Mouse (Mus musculus) lung, postnatal 4 days (tissue): ENCODE data around the gene Tmem41a.
"Not testable (repeated sequence)": the region's sequence is repeated elsewhere in the genome, so short reads cannot be mapped to it uniquely, and the experiment has no call there.

ENCODE experiments used
- DNase-seq, 2 experiments: peaks; one replicate each; pipeline ENCODE4 v3.0.0; 2021

Gene Tmem41a

DNA sequence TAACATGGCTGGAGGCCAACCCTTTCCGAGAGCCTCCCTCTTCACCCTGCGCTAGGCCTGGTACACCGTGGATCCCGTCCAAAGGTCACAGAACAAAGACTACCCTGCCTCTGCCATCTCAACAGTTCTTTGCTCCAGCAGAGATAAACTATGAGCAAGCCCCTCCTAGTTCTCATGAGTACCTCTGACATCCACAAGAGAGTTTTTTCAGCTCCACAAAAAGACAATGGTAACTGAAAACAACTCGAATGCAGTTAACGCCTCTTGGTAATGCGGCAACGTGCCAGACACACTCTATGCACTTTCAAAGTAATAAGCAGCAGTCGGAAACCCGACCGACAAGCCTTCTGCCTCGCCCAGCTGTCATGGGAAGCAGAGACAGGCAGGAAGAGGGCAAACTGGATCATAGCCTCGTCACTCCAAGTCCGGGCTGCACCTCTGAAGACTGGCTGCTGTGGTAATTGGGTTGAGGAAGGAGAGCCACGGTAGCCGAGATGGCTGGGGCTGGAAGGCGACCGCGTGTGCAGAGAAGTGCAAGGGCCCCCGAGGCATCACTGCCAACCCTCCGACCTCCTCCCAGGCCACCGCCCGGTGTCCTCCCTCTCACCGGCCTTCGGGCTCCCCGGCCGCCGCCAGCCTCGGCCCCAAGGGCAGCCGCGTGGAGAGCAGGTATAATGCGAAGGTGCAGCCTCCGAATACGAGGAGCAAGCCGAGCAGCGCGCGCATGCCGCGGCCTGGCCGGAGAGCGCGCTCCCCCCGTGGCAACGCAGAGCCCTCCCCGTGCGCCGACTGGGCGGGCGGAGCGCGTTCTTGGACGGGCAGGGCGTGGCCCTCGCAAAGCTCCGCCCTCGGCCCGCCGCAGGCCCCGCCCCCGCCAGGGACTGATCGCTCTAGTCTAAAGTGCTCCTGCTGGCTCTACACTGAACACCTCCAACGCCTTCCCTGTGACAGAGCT is at the start of gene Tmem41a:
TSS of gene Tmem41a (minus strand) at position 792 of the 955 bp plus-strand sequence.
- DNase-seq, result peak; percentile 92 to 93

DNA sequence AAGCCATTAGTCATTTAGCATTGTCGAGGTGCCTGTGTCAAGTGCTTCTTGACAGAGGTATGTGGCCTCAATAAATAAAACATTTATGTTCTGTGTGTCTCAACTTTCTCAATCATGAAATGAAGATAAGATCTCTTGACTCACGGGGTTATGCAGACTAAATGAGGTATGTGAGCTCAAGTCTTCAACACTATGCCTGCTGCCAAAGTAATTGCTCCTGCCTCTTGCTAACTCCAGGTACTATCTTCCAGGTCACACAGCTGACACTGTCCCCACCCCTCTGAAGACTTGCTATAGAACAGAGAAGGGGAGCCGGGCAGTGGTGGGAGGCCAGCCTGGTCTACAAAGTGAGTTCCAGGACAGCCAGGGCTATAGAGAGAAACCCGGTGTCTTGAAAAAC is 49.0 kb upstream of the Tmem41a start:
- DNase-seq, result peak; percentile 25 to 28

DNA sequence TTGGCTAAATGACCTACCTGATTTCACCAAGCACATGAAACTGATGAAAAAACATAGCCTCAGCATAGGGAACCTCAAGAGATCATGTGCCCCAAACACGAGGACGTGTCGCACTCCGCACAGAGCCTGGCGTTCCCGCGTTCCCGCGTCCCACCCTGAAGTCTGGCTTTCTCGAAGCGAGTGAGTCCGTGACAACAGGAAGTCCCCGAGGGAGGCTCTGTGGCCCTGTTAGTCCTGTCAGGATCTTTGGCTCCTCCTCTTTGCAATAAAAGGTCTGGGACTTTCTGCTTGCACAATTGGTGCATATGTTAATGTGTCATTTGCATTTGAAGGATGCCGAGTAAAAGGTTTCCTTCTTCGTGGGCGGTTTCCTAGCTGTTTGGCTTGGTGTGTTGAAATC is 48.0 kb upstream of the Tmem41a start, which contains the start of gene Liph:
TSS of gene Liph (minus strand) at position 360 of the 400 bp plus-strand sequence.
- peak; percentile 52 to 60 for DNase-seq

DNA sequence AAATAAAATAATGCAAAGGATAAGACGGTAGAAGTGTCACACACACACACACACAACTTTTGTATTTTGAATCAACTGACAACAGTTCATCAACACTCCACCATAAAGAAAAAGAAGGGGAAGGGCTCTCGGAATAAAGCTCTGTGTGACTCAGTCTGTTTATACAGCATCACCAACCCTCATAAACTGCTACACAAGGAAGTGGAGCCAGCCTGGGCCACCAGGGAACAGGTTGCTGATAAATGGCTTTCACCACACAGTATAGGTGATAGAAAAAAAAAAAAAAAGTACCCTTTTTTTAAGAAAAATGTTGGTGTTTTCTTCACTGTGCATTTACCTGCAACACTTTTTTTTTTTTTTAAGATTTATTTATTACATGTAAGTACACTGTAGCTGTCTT is 44.4 kb upstream of the Tmem41a start:
- no peak for DNase-seq

DNA sequence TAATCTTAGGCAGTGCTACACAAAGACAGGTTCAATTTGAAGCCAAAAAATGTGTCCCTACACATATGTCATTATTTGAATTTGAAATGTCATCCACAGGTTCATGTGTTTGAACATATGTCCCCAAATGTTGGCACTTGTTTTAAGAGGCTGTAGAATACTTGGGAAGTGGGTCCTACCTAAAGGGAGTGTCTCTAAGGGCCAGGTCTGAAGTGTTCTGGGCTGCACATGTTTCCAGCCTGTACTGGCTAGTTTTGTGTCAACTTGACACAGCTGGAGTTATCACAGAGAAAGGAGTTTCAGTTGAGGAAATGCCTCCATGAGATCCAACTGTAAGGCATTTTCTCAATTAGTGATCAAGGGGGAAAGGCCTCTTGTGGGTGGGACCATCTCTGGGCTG is 43.5 kb upstream of the Tmem41a start:
- DNase-seq, result not testable (repeated sequence)

DNA sequence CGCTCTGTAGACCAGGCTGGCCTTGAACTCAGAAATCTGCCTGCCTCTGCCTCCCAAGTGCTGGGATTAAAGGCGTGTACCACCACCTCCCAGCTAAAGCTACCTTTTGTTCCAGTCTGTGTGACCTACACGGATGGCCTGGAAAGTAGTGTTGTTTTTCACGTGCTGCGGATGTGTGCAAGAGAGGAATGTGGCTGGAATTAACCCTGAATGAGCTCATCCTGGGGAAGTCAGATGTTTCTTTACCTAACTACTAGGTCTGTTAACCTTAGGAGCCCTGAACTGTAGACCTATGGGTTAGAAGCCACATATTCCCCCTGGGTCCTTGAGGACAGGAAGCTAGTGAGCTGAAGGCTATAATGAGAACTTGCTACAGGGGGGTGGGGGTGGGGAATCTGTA is 40.6 kb upstream of the Tmem41a start:
- DNase-seq, result no peak

DNA sequence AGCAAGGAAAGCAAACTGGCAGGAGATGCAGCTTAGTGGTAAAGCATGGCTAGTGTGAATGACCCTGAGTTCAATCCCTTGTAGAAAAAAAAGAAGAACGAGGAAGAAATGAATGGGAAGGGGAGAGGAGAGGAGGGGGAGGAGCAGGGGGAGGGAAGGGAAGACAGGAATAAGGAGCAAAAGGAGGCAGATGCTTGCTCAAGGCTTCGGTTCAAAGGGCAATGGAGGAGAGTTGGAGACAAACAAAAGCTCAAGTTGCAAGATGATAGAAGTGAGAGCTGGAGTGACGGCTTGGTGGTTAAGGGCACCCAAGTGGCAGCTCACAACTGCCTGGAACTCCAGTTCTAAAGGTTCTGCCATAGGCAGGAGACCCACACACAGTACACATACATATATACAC is 38.8 kb upstream of the Tmem41a start:
- DNase-seq, result no peak

DNA sequence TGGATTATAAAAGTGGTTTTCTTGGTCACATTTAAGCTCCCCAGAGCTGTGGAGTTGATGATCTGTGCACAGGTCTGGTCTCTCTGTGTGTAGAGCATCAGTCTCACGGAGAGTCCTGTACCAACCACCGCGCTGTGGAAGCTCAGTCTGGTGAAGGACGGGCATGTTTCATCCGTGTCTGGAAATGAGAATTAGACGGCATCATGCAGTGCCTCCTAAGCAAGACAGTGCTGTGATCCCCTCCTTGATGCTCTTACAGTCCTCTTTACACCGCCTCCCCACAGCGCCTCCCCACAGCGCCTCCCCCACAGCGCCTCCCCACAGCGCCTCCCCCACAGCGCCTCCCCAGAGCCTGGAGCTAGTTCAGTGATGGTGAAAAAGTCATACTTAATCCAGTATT is 36.7 kb upstream of the Tmem41a start:
- no peak for DNase-seq

DNA sequence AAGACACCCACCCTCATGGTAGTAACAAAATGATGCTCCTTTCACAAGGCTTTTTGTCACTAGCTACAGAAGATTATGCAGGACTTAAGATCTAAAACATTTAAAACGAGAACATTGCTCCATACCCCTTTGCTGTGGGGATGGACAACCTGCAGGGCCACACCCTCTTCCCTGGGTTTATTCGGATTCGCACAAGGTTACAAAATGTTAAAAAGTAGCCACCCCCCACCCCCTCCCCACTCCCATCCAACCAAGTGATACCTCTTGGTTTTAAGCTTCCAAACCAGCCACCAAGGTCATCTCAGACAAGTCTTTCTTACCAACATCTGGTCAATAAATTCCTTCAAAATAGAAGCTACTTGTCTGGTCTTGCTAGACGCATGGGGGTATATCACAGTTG is 36.2 kb upstream of the Tmem41a start:
- DNase-seq, result no peak

DNA sequence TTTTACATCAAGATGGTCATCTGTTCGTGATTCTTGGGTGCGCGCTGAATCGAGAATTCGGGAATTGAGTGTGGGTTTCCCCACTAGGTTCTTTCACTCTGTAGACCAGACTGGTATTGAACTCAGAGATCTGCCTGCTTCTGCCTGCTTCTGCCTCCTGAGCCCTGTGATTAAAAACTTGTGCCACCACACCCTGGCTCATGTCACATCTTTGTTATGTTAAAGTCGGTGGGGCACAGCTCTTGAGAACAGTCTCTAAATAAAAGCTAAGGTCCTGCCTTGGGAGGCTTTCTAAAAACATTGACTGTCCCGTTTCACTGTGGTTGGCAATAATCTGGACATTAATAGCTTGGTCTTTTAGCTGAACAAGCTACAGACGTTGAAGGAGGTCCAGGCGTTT is 35.8 kb upstream of the Tmem41a start:
- no peak for DNase-seq

DNA sequence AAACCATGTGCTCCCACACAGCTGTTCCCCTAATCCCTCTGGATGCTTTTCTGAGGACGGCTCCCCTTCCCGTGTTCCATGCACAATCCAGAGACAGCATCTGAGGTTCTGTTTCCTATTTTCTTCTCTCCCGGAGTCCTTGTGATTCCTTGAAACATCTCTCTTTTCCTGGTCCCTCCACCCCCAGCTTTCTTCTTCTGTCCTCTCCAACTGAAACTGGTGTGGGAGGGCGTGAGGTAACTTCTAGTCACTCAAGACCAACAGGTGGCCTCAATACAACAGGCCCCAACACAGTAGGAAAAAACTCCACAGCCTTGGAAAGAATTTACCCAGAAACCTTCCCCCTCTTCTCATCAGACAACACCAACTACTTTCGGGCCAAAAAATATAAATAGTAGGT is 30.0 kb upstream of the Tmem41a start:
- DNase-seq, result no peak

DNA sequence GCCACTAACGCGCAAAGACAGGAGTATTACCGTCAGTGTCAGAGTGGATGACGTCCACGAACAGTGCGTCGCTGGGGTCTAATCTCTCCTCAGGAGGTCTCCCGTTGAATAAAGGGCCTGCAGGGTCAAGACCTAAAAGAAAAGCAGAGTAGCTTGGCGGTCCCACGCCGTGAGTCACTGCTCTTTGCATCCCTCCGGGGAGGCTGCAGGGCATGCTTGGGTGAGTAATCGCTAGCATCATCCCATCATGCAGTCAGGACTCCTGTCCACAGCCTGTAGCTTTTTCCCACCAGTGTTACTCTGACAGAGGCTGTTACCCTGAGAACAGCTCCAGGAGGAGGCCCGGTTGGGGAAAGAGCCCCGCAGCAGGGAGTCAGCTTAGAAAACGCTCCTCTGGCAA is 28.9 kb upstream of the Tmem41a start:
- no peak for DNase-seq

DNA sequence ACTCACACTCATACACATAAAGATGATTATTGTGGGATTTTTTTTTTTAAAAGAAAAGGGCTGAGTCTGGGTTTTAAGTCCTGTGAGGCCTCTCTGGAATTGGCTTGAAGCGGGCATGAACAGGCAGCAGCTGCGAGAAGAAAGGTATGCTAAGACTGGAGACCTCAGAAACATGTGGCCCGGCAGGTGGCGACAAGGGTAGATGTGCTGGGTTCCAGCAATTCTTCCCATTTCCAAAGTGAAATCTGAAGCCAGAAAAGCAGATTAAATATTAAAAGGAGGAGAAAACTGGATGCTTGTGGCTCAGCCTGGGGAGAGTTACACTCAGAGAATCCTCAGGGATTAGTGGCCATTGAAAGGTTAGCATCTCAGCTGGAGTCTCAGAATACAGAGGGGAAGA is 24.1 kb upstream of the Tmem41a start:
- DNase-seq, result no peak

DNA sequence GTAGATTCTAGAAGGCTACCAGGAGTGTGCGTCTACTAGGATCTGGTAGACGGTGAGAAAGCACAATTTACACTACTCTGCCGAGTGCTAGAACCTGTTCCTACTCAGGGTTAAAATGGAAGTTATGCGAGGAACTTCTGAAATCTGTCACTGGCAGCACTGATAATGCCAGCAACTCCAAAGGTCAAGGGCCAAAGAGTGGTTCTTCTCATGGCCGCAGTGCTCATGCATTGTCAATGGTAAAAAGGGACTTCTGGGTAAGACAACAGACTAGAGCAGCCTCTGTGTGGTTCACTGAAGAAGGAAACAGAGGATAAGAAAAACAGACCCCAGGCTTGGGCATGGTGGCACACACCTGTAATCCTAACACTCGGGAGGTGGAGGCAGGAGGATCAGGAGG is 23.2 kb upstream of the Tmem41a start:
- DNase-seq, result no peak

DNA sequence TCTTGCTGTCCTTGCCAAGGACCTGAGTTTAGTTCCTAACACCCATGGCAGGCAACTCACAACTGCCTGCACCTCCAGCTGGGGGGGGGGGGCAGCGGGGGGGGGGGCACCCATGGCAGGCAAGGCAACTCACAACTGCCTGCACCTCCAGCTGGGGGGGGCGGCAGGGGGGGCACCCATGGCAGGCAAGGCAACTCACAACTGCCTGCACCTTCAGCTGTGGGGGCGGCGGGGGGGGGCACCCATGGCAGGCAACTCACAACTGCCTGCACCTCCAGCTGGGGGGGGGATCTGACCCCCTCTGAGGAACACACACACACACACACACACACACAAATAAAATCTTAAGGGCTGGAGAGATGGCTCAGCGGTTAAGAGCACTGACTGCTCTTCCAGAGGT is 22.5 kb upstream of the Tmem41a start:
- DNase-seq, result no peak

DNA sequence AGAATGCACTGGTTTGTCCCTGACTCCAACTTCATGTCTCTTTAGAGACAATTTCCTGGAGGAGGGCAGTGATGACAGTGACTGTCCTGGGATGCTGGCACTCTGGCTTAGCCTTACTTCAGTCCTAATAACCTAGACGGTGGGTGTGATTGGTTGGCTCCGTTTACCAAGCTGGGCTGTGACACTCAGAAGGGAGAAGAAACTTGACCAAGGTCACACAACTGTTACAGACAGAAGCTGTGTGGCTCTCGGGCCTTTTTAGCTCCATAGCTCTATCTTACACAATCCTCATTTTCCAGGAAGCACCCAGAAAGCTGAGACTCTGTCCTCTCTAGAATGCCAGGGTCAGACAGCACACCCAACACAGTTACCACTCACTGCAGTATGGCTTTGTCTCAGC is 18.2 kb upstream of the Tmem41a start:
- DNase-seq, result no peak

DNA sequence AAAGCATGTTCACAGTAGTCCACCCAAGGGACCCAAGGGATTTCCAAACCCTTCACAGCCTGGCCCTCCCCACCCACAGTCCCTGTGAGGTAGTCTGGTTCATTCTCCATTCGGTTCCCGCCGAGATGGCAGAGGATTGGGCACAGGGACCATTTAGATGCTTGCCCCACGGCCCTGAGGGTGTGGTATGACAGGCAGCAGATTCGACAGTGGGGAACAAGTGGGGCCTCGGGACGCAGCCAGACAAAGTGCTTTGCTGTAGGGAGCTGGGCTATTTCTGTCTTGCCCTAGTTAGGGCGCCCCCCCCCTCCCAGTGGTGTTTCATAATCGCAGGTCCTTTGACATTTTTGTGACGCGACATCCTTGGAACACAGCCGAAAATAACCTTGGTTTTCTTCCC is 8.2 kb upstream of the Tmem41a start:
- peak; percentile 22 to 51 for DNase-seq

DNA sequence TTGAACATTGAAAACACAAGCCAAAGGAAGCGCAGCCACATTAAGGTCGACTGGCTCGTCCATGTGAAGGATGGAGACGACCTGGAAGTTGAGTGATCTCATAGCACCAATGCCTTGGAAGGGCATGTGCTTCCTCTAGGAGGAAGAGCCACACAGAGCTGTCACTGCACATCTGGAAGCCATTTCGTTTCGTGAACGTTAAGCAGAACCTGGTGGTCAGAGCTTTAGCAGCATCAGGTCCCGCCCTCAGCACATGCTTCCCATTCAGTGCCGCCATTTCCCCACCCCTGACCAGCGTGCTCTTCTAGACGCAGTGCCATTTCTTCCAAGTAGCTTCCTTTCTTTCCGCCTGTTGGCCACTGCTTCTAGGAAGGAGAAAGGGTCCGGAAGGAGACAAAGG is 18.9 kb downstream of the Tmem41a start:
- no peak for DNase-seq

DNA sequence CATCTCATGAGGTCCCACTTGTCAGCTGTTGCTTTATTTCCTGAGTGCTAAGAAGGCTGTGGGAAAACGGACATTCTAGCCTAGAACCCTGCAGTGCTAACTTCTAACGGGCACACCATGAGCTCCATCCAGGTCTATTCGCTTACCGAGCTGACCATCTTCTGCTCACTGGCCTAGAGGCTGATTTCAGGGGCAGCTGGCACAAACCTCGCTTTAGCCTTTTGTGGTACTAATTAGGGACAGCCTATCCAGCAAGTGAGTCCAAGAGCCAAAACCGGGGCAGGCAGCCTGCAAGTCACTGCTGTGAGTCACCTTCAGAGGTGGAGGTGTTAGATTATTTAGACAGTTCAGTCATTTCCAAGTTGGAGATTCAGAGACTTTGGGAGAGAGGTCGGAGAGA is 30.7 kb downstream of the Tmem41a start:
- DNase-seq, result no peak

DNA sequence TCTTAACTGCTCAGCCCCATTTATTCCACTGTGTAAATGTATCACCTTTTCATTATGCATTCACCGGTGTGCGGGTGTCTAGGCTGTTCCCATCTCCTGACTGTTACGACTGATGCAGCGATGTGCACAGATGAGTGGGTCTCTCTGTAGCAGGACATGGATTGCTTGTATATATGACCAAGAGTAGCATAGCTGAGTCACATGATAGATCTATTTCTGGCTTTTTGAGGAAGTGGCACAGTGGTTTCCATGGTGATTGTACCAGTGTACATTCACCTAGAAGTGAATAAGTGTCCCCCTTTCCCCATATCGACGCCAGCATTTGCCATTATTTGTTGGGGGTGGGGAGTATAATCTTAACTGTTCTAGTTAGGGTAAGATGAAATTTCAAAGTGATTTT is 34.0 kb downstream of the Tmem41a start:
- DNase-seq, result peak in 1 of 2 experiments; percentile 5

DNA sequence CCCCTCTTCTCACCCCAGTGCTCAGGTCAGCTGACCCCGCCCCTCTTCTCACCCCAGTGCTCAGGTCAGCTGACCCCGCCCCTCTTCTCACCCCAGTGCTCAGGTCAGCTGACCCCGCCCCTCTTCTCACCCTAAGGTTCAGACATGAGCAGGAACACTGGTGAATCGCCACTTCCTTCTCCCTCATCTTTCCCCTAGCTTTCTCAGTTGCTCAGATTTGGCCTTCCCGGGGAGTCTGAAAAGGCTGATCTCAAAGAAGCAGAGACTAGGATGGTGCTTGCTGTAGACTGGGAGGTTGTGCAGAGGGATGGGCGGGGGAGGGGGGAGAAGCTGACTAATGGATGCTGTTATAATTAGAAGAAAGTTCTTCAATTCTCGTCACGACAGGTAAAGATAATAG is 38.4 kb downstream of the Tmem41a start:
- DNase-seq, result not testable (repeated sequence)

DNA sequence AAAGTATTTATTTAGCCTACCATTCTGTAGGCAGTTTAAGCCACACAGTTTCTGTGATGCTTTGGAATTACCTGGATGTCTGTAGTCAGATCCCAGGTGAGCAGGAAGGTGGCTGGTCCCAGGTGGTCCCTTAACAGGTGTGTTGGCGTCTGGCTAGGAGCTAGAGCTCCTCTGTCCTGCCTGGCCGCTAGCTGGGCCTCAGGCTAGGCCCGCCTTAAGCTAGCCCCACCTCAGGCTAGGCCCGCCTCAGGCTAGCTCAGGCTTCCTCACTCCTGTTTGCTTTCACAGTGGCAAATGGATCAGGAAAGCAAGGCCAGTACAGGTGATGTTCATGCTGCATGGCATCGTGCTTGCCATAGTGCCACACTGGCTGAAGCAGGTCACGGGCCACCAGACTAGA is 40.5 kb downstream of the Tmem41a start:
- DNase-seq, result no peak

DNA sequence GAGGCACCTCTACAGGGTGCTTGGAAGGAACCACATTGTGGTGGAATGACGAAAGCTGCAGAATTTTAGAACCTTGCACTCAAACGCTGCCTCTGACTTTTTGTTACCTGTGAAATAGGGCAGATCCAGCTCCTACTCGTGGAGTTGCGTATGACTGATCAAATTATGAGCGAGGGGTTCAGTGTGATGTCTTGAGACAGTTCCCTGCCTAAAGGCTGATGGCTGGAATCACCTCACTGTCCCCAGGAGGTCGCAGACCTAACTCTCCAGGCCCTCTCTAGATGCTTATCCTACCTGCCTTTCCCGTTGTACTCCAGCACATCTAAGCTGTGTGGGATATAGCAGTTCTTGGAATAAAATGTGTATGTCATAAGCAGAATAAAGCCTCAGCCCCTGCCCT is 41.4 kb downstream of the Tmem41a start:
- DNase-seq, result no peak

DNA sequence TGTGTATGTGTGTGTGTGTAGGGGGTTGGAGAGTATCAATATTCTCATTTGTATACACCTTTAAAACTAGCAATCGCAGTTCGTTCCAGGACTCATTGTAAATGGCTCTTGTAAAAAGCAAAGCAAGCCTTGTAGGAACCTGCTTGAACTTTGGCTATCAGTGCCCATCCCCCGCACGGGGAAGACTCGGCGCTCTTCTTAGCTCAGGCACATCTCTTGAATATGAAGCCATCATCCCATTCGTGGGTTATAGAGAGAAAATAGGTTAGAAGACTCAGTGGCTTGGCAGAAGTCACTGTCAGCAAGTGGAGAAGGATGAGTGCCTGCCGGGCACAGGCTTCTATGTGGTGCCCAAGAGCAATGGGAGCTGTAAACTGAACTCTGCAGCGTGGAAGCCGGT is 42.7 kb downstream of the Tmem41a start:
- no peak for DNase-seq

DNA sequence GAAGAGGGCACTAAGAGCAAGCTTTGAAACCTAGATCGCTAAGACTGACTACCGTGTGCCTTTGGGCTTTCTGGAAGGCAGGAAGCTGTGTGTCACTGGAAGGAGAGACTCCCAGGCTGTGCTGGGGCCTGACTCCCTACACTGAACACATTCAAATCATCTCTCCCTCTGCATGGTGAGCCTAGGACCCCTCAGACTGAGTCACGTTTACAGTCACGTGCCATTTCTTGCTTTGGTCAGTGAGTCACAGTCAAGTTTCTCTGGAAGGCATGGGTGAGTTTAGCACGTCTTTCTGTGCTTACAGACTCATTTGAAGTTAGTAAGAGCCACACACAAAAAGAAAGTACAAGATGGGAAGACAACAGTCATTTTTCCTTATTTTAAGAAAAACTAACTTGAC is 46.1 kb downstream of the Tmem41a start:
- no peak for DNase-seq
